Mouse (Mus musculus) inflammation-experienced regulatory T-cells, adult 6 months (primary cell): ENCODE data around the gene Ero1lb. TPM values are rescaled to one million over a fixed set of nuclear protein-coding genes. Genes with fewer than 3 reads are reported as not detected.
A peak's percentile ranks its signal among the peaks of the same experiment; 100 is the strongest.
"Not testable (repeated sequence)": the region's sequence is repeated elsewhere in the genome, so short reads cannot be mapped to it uniquely, and the experiment has no call there.

Experiments used
- ATAC-seq: one replicate; pipeline ENCODE4 v1.8.0; 2017
- polyA plus RNA-seq, 3 experiments: library from polyadenylated mRNA; unstranded; fragments of 100-300 nt; shearing (Covaris generic); gene quantifications; one replicate each; pipeline ENCODE4 v1.2.1; 2017

The Ero1lb gene
- polyA plus RNA-seq, 3 experiments from 2014 or later = 5.8 to 8.2 (median 7.1) TPM

DNA sequence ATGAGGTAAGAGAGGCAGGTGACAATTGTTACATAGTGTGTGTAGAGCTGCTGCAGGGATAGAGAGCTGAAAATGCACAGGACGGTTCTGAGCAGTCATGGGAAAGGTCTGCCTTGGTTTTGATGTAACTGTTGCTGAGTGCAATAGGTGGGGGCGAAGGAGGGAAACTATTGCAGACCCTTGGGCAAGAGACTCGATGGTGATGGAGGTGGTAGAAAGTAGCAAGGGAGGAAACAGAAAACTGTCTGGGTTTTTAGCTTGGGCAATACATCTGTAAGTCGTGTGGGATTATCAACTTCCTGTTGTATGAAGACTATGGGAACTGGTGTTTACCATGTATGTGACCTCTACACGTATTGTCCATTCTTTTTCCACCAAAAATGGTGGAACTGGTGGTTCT, 12.5 kb downstream of the Ero1lb start:
- no peak for ATAC-seq

DNA sequence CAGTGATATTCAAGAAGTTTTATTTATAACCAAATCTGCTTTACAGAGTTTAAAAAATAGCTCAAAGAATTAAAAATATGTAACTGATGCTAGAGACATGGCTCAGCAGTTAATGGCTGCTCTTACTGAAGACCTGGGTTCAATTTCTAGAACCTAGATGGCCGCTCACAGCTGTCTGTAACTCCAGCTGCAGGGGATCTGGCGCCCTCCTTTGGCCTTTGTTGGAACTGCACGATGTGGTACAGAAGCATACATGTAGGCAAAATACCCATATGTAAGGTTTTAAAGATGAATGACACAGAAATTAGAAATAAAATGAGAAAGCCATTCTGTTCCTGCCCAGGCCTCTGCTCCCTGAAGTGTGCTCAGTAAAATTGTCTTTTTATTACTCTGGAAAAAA, 23.3 kb downstream of the Ero1lb start:
- ATAC-seq = peak; percentile 91

DNA sequence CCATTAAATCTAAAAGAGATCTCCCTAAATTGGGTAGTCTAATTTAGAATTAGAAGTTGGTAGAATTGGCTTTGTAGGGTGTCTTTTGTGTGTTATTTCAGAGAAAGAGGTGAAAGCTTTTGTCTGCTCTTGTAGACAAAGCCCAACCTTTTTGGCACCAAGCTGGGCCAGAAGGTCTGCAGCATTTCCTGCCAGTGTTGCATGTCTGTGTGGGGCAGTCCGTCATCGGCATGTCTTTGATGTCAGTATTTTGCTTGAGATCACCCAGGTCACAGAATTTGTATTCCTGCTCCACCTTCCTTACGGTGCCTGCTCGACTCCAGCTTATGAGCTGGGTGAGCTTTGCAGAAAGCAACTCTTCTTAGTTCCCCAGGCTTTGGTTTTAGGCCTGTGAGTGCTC, 31.4 kb downstream of the Ero1lb start:
- ATAC-seq = not testable (repeated sequence)

DNA sequence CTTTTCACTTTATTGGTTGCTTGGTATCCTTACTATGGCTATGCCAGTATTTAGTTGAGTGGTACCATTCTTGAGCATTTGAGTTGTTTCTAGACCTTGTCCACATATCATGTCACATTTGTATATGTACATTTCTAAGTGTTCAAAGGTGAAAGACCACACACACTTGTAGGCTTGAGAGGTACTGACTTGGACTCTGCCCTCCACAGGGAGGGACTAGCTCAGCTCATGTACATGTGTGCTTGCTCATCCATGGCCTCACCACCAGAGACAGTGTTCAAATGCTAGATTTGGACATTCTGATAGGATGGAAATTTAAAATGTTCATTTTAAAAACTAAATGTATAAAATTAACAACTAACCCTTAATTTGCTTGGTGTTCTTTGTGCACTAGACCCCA, 44.5 kb downstream of the Ero1lb start:
- not testable (repeated sequence) for ATAC-seq

DNA sequence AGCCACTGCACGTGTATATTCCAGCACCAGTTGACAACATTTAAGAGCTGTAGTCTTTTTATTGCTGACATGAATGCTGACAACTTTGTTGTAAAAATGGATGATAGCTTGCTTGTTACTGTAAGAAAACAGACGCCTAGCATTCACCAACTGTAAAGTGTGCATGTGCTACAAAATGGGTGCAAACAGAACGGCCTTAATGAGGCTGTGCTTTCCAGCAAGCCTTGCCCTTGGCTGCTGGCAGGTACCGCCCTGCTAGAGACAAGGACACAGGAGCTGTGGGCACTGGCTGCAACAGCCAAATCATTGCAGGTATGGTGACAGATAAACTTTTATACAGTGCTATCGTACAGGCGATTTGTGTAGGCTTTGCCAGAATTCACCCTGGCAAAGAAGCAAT, 48.4 kb downstream of the Ero1lb start:
- not testable (repeated sequence) for ATAC-seq

DNA sequence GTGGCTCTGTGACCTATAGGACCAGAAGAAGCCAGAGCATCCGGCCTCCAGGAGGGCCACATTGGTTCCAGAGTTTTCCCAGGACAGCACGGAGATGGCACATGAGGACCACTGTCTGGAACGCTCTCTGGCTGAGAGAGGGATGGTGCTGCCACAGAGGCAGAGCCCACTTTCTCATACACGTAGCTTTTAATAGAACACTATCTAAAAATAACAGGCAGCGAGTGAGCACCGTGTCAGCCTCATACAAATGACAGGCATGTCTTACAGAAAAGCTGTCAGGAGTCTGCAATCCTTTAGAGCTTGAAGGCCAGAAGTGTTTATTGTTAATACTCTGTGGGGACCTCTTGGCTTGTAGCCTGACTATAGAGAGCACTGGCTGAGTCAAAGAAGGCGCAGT, 48.9 kb downstream of the Ero1lb start:
- ATAC-seq = not testable (repeated sequence)

DNA sequence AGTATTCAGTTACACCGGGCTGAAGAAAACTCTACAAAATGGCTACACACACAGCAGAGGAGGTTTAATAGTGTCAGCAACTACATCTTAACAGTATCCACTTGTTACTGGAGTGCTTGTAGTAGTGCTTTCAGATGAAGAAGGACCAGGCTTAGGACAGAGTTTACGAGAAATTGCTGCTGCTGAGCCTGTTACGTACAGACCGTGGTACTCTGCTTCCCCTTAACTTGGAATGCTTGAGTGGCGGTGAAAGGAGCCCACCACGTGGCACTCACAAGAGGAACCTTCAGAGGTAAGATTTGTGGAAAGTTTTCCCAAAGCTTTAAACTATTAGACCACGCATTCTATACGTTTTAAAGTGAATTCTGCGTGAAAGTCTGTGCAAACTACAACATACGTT, 49.3 kb downstream of the Ero1lb start:
- not testable (repeated sequence) for ATAC-seq

DNA sequence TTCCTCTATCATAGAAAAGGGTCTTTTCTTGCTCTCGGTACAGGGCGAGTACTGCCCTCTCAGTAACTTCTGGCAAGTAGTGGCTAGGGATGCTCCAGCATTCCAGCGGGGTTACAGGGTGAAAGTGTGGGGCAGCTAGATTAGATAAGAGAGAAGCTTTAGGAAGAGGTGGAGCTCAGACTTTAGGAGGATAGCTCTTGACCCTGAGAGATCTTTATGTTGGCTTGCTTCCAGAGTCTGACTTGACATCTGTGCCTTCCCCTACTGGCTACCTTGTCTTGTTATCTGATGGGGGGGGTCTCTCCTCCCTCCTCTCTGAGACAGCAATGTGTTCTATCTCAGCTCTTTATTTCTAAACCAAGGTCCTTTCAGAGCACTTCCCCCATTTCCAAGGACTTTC, 50.8 kb downstream of the Ero1lb start:
- ATAC-seq = not testable (repeated sequence)

DNA sequence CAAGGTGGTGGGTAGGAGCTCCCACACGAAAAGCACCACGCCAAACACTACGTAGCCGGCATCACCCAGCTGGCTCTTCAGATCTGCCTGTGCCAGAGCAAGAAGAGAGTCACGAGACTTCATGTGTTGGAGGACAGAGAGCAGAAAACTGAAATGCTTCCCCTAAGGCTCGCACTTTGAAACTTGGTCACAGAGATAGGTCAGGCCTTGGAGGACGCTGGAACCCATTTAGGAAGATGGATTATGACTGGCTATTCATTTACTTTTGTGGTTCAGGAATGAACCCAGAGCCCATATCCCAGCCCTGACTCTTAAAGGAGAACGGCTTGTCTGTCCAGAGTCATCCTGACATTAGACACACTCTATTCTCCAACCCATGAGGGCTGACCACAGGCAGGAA, 54.1 kb downstream of the Ero1lb start:
- ATAC-seq = not testable (repeated sequence)

DNA sequence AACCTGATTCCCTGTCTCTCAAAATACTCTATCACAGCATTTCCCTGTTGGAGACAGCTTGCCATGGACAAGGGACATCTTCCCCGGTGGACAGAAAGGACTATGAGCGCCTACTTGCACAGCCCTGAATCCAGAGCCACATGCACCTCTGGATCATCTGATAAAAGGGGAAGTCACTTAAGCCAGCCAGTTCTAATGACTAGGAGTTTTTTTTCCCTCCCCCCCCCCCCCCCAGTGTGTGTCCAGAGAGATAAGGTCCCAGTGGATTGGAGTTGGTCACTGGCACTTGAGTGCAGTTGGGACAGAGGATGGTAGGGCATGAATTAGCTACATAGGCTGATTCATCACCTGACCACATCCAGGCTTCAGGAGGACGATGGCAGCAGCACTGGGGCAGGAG, 60.4 kb downstream of the Ero1lb start:
- not testable (repeated sequence) for ATAC-seq

DNA sequence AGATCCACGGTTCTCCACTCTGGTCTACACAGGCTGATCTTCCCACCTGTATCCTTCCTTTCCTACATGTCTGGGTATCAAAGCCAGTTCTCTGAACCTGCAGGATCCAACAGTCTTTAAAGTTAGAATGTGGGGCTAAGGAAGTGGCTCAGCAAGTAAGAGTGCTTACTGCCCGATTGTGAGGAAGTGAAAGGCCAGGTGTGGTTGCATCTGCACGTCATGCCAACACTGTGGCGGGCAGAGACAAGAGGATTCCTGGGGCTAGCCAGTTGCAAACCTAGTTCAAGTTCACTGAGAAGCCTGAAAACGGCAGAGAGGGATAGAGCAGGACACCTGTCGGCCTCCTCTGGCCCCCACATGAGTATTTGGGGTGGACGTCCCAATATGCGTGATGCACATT, 62.1 kb downstream of the Ero1lb start:
- ATAC-seq = not testable (repeated sequence)

DNA sequence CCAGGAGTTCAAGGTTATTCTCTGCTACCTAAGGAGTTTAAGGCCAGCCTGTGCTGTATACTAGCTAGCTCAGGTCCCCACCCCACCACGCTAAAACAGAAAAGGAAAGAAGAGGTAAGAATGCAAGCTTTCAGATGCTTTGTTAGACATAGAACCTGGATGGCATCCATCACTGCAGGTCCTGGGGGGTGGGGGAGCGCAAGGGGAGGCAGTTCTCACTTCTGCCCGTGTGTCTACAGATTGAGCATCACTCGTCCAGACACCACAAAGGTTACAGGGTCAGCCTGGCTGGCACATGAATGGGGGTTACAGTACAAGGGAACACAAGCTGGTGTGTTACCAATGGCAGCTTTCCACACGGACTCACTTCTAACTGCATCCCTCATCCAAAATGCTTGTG, 62.5 kb downstream of the Ero1lb start:
- not testable (repeated sequence) for ATAC-seq

DNA sequence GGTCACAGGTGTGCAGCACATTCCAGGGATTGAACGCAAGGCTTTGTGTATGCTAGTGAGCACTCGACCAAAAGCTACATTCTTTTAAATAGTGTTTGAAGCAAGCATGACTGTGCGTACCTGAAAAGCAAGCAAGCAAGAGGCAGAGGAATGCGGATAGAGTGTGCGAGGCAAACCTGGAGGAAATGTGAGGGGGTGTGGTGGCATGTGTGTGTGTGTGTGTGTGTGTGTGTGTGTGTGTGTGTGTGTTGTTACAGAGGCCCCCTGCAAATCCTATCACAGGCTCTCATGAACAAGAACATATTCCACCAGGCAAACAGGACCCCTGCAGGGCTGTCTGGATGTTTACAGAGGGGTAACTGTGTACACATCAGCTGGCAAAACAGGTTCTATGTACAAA, 64.6 kb downstream of the Ero1lb start:
- ATAC-seq = not testable (repeated sequence)

DNA sequence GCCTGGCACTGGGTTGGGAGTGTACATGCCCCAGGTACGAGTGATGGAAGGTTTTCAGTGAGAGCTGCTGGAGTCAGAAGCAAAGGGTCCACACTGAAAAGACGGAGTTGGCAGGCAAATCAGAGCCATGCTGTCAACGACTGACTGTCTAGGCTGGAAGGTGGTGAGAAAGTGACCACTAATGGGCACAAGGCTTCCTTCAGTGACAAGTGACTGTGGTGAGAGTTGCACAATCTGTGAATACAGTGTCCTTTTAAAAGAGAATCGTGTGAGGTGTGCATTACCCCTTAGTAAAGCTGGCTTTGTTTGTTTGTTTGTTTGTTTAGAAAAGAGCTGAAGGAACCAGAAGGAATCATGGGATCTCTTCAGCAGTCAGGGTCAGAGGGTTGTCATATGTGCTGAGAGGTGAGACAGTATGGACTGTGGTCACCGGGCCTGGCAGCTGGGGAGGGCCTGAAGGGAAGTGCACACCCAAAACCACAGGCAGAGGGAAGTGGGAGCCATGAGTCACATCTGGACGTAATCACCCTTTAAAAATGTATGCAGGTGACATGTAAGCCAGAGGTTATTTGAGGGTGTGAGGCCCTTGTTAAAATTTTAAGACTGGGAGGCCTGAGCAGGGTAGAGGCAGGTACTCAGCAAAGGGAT, 69.4 kb downstream of the Ero1lb start:
- ATAC-seq = not testable (repeated sequence)

DNA sequence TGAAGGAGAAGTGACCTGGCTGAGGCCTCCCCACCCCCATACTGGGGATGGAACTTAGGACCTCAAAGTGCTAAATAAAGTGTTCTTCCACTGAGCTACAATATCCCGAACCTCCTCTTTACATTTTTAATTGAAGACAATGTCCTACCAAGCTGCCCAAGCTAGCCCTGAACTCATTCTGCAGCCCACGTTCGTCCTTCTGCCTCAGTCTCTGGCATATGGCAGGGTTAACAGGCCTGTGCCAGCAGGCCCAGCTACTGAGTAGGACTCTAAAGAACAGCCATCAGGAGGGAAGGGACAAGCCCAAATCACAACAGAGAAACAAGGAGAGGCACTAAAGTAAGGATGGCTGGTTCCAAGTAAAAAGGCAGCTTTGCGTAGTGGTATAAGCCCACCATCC, 77.1 kb downstream of the Ero1lb start:
- not testable (repeated sequence) for ATAC-seq

DNA sequence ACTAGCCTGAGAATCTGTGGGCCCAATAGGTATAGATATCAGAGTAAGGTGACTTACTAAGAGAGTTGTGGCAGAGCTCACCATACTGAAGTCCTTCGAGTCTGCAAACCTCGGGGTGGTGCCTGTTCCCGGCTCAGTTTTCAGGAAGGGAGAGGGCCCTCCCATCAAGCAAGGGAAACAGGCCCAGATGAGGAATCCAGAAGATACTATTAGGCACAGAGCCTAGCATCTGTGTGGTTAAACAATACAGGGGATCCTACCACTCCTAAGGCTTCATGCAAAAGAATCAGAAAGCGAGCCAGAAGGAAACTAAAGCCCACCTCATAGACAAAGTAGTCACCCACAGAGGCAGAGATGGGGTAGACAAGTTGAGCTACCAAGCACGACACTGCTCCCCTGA, 81.0 kb downstream of the Ero1lb start:
- not testable (repeated sequence) for ATAC-seq

DNA sequence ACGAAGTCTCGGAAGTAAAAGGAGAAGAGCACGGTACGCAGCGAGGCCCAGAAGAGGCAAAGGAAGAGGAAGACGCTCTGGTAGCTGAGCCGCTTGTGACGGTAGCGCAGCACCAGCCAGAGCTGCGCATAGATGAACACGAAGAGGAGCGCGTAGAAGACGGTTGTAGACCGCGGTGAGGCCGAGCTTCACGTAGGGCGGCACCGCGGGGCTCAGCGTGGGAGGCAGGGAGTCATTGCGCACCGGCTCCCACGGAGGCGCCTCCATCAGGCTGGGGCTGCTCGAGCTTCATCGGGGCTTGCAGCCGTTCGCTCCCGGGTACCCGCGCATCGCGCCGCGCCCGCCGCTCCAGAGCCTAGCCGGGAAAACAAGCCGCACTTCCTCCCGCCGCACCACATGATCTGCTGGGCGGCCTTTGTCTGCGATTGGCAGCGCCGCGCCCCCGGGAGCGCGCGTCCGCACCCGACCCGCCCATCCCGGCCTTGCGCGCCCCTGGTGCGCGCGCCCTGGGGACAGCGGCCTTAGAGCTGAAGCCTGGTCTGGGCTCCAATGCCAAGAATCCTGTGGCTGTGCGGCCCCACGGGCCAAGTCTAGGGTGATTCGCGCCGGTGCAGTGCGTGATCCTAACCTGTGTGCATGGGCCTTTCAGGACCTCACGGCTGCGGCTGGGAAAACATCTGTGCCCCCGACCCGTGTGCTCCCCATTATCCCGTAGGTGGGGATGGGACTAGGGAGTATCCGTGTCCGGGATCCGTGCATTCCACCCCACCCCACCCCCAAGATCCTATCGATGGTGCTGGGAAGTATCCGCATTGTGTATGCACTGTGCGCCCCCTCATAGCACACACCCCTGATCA, 84.6 kb downstream of the Ero1lb start:
- ATAC-seq = peak; percentile 66

DNA sequence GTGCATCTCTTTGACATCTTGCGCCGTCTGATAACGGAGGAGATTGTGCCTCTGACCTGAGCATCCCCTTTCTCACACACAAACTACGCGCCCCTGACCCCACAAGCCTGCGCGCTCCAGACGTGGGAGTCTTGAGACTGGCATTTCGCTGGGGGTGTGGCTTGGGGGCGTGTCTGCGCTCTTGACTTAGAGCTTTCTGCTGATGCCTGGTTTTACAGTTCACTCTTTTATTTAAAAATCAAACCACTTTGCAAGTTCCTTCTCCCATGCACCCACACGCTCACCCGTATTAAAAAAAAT, 85.2 kb downstream of the Ero1lb start:
- peak; percentile 68 for ATAC-seq

Other genes with a start within 250 kb of the Ero1lb start
- 10 to 100 TPM in 1 of 3 experiments, 1 to 10 TPM in 2; 2.5 to 36.2 (median 6.1) TPM for gene Actn2, start 225.1 kb upstream of the Ero1lb start, polyA plus RNA-seq
- gene Heatr1, start 170.8 kb upstream of the Ero1lb start, polyA plus RNA-seq = 10 to 100 TPM; 22.9 to 36.1 (median 34.1) TPM
- 100 to 1,000 TPM in 2 of 3 experiments, 10 to 100 TPM in 1; 93.5 to 129 (median 100) TPM for gene Lgals8, start 100.9 kb upstream of the Ero1lb start, polyA plus RNA-seq
- gene Edaradd, start 45.4 kb upstream of the Ero1lb start, polyA plus RNA-seq = 1 to 10 TPM in 2 of 3 experiments, under 1 TPM in 1; 0.71 to 2.1 (median 1.3) TPM
- gene Prl2c3, start 234.2 kb downstream of the Ero1lb start, polyA plus RNA-seq = not detected